Mouse (Mus musculus) myocyte (in vitro differentiated cells): ENCODE results near the gene Mdm2.

ENCODE experiments used
- CEBPB ChIP-seq: IDR thresholded peaks from 2 replicates; pipeline ENCODE4 v1.6.1; 2011; ENCODE audit warnings: mild to moderate bottlenecking, moderate library complexity; ENCODE audit not compliant: poor library complexity, insufficient read depth, severe bottlenecking
- MAX ChIP-seq: IDR thresholded peaks from one replicate; pipeline ENCODE4 v1.6.1; 2011; ENCODE audit warnings: low read depth, mild to moderate bottlenecking, control low read depth
- MYOD1 ChIP-seq, 3 experiments: IDR thresholded peaks; one replicate each; pipeline ENCODE4 v1.6.1; 2011; ENCODE audit warnings: control low read depth in 2 of 3, low read depth in 2 of 3, mild to moderate bottlenecking in 2 of 3, moderate library complexity in 1 of 3; ENCODE audit not compliant: insufficient read length in 2 of 3, control insufficient read depth in 1 of 3
- MYOG ChIP-seq, 3 experiments: IDR thresholded peaks; one replicate each; pipeline ENCODE4 v1.6.1; 2011; ENCODE audit warnings: control low read depth in 2 of 3, low read depth in 2 of 3, mild to moderate bottlenecking in 2 of 3; ENCODE audit not compliant: insufficient read length in 2 of 3, control insufficient read depth in 1 of 3, insufficient read depth in 1 of 3
- POLR2A ChIP-seq: IDR thresholded peaks from one replicate; pipeline ENCODE4 v1.6.1; 2011; ENCODE audit warnings: low read depth, mild to moderate bottlenecking, control low read depth, moderate library complexity; ENCODE audit not compliant: insufficient read length
- POLR2AphosphoS2 ChIP-seq: IDR thresholded peaks from one replicate; pipeline ENCODE4 v1.6.1; 2011; ENCODE audit warnings: low read depth, control low read depth; ENCODE audit not compliant: insufficient read length
- TCF12 ChIP-seq: IDR thresholded peaks from one replicate; pipeline ENCODE4 v1.6.1; 2011; ENCODE audit warnings: mild to moderate bottlenecking, control low read depth; ENCODE audit not compliant: poor library complexity, insufficient read depth, severe bottlenecking
- USF1 ChIP-seq: IDR thresholded peaks from one replicate; pipeline ENCODE4 v1.6.1; 2011; ENCODE audit warnings: low read depth, mild to moderate bottlenecking, control low read depth, moderate library complexity

GRCm38 (mm10) chr10:117726888-117727385 is 16.4 kb upstream of the Mdm2 start:
- TF ChIP-seq CEBPB (no peak), POLR2A (no peak), MAX (no peak), MYOG (IDR thresholded peaks at IDR 0.05; ENCODE audit: control insufficient read depth in 1 of 3, insufficient read depth in 1 of 3, insufficient read length in 2 of 3, low read depth in 2 of 3) (no peak), USF1 (no peak), MYOD1 (IDR thresholded peaks at IDR 0.05; ENCODE audit: control insufficient read depth in 1 of 3, insufficient read length in 2 of 3, low read depth in 2 of 3) (no peak), POLR2AphosphoS2 (no peak), TCF12 (no peak)
